9 mouse cellular contexts compared by ENCODE assay signal in genomic region chr17:87445917-87446766, GRCm38 (mm10). TPM values are rescaled to one million over a fixed set of nuclear protein-coding genes. Genes with fewer than 3 reads are reported as not detected.
DNase-seq lines count a peak whose midpoint lies in the region; ATAC-seq and TF ChIP-seq lines count a peak whose summit lies in the region.
"Had no signal": no experiment of that assay in that cellular context is flagged by ENCODE, and none has a peak within 500 bp of the region (broad histone marks: within the 10 kb centered on the region; RNA-seq: fewer than 3 reads in every experiment).

No protein-coding gene starts in this region.

- peak; percentile 77 for ATAC-seq in forebrain, embryonic 11.5 days (replicated peaks; ENCODE audit: low FRiP score)

- intact Hi-C loops in heart, postnatal 25 days (cut with DNase I): loop anchor here (2.0 to 5.0 kb wide), 4 partner anchors 54 to 131 kb away; no protein-coding TSS in a partner anchor

- H3K9ac ChIP-seq in ES-E14 (ENCODE audit: insufficient read depth, low read depth, low read length, poor library complexity, severe bottlenecking): peak overlapping the region; percentile 97
- peak overlapping the region; percentile 99 for H3K9ac ChIP-seq in forebrain, embryonic 11.5 days (ENCODE audit: low read length)

- no peaks in the 10 kb centered on the region for H3K27me3 ChIP-seq in forebrain, embryonic 11.5 days (ENCODE audit: control insufficient read depth, insufficient read depth, low read length)

- peak overlapping the region; percentile 94 for H3K27ac ChIP-seq in ES-E14 (ENCODE audit: insufficient read depth, low read depth, low read length, poor library complexity, severe bottlenecking)
- H3K27ac ChIP-seq in brown adipose tissue, adult 24 weeks (replicated peaks; ENCODE audit: low read depth, low read length): peak overlapping the region; percentile 44
- H3K27ac ChIP-seq in forebrain, embryonic 11.5 days (ENCODE audit: low read depth, low read length): peak overlapping the region; percentile 99

- in situ Hi-C loops in ES-E14 (cut with MboI; ENCODE audit: low sequenced_read_pairs in 2 of 2, unreplicated experiment in 2 of 2): no loop called here

- H3K4me2 ChIP-seq in forebrain, embryonic 11.5 days (ENCODE audit: low read depth, low read length, severe bottlenecking): peak overlapping the region; percentile 84

- peaks cover 0 to 4% of the 10 kb centered on the region in 2 experiments; a peak in 3 of 4 replicates for H3K4me1 ChIP-seq in ES-E14 (ENCODE audit: control insufficient read depth in 2 of 2, insufficient read depth in 2 of 2, low read length in 2 of 2, poor library complexity in 1 of 2)
- H3K4me1 ChIP-seq in brown adipose tissue, adult 24 weeks (ENCODE audit: control insufficient read depth, insufficient read depth, insufficient read length, low read length): peaks cover 6% of the 10 kb centered on the region
- H3K4me1 ChIP-seq in forebrain, embryonic 11.5 days (replicated peaks; ENCODE audit: control insufficient read depth, insufficient read depth, low read length): peaks cover 14% of the 10 kb centered on the region

- WGBS in forebrain, embryonic 11.5 days: under 1% methylated on average over 39 of the region's 86 CpGs

- H3K36me3 ChIP-seq in ES-E14 (ENCODE audit: control insufficient read depth, insufficient read depth, low read length, poor library complexity, severe bottlenecking): peaks cover 4% of the 10 kb centered on the region
- no peaks in the 10 kb centered on the region for H3K36me3 ChIP-seq in forebrain, embryonic 11.5 days (ENCODE audit: control insufficient read depth, insufficient read depth, low read length)

- peak overlapping the region; percentile 93 to 96 for H3K4me3 ChIP-seq in ES-E14 (ENCODE audit: insufficient read depth in 1 of 2, low read depth in 1 of 2, low read length in 2 of 2, poor library complexity in 1 of 2, severe bottlenecking in 1 of 2)
- H3K4me3 ChIP-seq in brown adipose tissue, adult 24 weeks (ENCODE audit: insufficient read depth, low read depth, low read length): peak overlapping the region; percentile 76
- peak overlapping the region; percentile 97 for H3K4me3 ChIP-seq in forebrain, embryonic 11.5 days (ENCODE audit: low read depth, low read length)

- DNase-seq in ES-E14 (ENCODE audit: low read depth, low spot score): no peak
- peak; percentile 88 for DNase-seq in forebrain, embryonic 11.5 days (ENCODE audit: low spot score)
- DNase-seq in heart, postnatal 25 days (ENCODE audit: low spot score): peak; percentile 42
- DNase-seq in layer of hippocampus, adult 9-11 months: peak; percentile 77
- peak; percentile 68 for DNase-seq in lung, postnatal 14 days
- DNase-seq in retina, embryonic 14.5 days (ENCODE audit: low spot score): peak; percentile 80
- peak; percentile 89 for DNase-seq in thymus, postnatal 4 days

- no peaks in the 10 kb centered on the region for H3K9me3 ChIP-seq in ES-E14 (ENCODE audit: control insufficient read depth, insufficient read depth, low read depth, low read length)
- no peaks in the 10 kb centered on the region for H3K9me3 ChIP-seq in forebrain, embryonic 11.5 days (ENCODE audit: control insufficient read depth, low read length)

TF ChIP-seq in ES-E14, 5 proteins besides CTCF, POLR2A, EP300 and RAD21:
- peak; percentile 78 for TF ChIP-seq ZNF384 (IDR thresholded peaks at IDR 0.05; ENCODE audit: low read depth, low read length)
- no peak for TF ChIP-seq MAFK (IDR thresholded peaks at IDR 0.05; ENCODE audit: insufficient read depth, low read depth, low read length)

RNA-seq across cellular contexts. Expression of gene Calm2, which starts 0.6 kb away (rescaled TPM):
- total RNA-seq in ES-E14 (2012; rRNA removed): 208 and 358 TPM in 2 replicates
- polyA plus RNA-seq in brown adipose tissue, adult 24 weeks (2012; ENCODE audit: insufficient read depth, insufficient read length, missing spikeins): 250 and 275 TPM in 2 replicates
- 1,239 and 1,306 TPM in 2 replicates for polyA plus RNA-seq in forebrain, embryonic 11.5 days (2014; fragmentation: Nextera tagmentation; extraction: Ambion mirVana)
- total RNA-seq in heart, postnatal 25 days (2021): 100 to 1,000 TPM; 131 to 166 TPM

RNA-seq across cellular contexts. Expression of gene Stpg4, which starts 18.6 kb away (rescaled TPM):
- not detected in 2 replicates for total RNA-seq in ES-E14 (2012; rRNA removed)
- polyA plus RNA-seq in brown adipose tissue, adult 24 weeks (2012; ENCODE audit: insufficient read depth, insufficient read length, missing spikeins): not detected in 2 replicates
- not detected in 2 replicates for polyA plus RNA-seq in forebrain, embryonic 11.5 days (2014; fragmentation: Nextera tagmentation; extraction: Ambion mirVana)
- total RNA-seq in heart, postnatal 25 days (2021): not detected
- total RNA-seq: left cerebral cortex, adult 8-10 months had no signal

Comparison
In these comparisons a context has a peak if more than half of its experiments do, and no peak if none do; other contexts are left out.
1. H3K27ac ChIP-seq: peak in every context shown above with its lines; median percentile 99 in forebrain, embryonic 11.5 days; 94 in ES-E14; 44 in brown adipose tissue, adult 24 weeks.